Mouse (Mus musculus) heart, adult 8-10 months (tissue): ENCODE measurements around the gene Zfp326. TPM values are rescaled to one million over a fixed set of nuclear protein-coding genes. Genes with fewer than 3 reads are reported as not detected.

Source experiments
- DNase-seq: peaks from one replicate; pipeline ENCODE4 v3.0.0; 2022; ENCODE audit warnings: low spot score
- total RNA-seq, 4 experiments: library from RNA; stranded (reverse); gene quantifications; 2 replicates each; pipeline ENCODE4 v1.2.4; 2022

Zfp326 gene
- total RNA-seq, 4 experiments from 2014 or later, result 10.0 to 15.6 (median 11.0) TPM

DNA sequence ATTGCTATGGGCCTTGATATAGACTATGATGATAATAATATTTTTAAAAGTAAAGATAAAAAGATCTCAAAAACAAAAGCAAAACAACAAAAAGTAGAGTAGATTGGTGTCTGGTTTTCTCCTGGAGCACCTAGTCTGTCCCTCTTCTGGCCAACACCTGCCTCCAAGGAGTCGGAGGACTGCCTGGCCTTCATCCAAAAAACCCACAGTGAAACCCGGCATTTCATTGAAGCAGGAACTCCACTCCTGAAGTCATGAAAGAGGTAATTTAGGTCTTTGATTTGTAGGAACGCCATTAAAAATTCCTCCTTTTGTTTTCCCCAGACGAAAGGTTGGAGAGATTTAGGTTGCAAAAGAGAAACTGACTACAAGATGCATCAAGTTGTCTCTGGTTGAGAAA lies 8.9 kb upstream of the Zfp326 start:
- DNase-seq, result no peak

DNA sequence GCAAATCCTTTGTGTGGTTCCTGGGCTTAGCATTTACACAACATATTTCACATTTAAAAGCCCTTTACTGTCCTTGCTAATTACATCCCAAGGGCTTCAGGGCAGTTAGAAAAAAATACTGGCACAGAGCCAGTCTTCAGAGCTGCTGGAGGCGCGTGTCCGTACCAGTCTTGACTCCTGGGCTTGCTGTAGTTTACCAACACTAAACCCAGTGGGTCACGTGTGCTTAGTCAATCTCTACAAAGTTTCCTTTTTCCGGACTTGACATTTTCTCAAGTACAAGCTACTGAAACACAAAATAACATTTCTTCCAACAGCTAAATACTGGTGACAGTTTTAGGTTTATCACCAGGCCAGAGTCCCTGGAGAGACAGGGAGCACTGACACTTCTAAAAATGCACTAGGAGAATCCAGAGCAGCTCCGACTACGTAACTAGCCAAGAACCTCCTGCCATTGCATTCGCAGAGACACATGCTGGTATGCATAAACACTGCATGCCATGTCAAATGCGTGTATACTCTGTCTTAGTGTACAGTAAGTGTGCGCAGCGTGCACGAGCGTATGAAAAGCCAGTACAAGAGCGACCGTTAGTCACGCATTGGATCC lies 8.4 kb upstream of the Zfp326 start:
- DNase-seq, result peak; percentile 60

DNA sequence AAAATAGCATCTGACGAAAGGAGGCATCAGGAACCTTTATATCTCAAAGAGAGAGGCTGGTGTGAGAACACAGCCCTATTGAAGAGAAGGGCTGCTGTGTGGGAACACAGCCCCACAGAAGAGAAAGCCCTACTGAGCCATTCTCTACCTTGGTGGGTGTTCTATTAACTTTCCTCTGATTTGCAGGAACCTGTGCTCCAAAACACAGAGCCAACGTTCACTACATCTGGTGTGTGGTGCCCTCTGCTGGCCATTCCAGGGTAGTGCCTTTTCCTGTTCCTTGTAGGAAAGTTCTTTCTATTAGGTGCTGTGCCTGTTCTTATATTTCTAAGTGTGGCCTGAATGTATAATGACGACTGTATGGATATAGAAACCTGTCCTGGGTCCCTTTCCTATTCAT lies 7.8 kb upstream of the Zfp326 start:
- peak; percentile 84 for DNase-seq

DNA sequence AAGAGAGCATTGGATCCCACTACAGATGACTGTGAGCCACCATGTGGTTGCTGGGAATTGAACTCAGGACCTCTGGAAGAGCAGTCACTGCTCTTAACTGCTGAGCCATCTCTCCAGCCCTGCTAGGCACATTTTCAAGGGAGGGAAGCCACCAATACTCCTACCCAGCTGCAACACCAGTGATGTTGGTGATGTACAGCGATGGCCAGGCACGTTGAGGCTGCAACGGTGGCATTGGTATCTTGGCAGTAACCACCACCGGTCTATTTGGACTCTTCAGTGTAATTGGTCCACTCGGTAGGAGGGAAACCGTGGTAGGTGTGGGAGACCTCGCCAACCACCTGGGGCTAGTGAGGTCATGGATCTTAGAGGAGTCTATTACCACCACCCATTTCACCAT lies 6.6 kb upstream of the Zfp326 start:
- no peak for DNase-seq

DNA sequence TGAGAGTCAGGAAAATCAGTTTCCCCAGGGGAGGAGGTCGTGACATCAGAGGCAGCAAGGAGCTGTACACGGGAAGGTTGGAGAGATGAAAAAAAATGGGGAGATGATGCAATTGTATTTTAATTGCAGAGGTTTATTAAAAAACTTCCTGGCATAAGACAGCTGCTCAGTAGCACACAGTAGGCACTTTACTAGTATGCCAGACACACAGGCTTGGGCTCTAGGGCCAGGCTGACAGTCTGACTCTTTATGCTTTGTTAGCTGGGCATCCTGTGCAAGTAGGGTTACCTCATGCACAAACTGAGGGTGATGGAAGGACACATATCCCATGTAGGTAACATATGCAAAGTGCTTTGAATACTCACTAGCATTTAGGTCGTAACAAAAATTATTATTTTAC lies 5.2 kb upstream of the Zfp326 start:
- DNase-seq, result no peak

DNA sequence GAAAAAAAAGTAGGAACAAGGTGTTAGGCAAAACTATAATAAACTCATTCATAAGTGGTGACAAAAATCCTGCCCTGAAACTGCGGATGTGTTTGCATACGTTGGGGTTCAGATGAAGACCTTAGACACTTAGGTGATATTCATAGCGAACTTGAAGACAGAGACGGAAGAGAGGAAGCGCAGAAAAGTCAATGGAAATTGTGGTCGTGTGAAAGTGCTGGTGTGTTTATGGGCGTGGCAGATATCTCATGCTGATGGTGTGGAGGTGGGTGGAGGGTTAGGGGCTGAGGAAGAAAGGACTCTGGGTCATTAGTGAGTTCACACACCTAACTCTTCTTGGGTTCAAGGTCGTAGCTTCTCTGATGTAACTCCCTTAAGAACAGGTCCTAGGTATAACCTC lies 4.2 kb upstream of the Zfp326 start:
- DNase-seq, result no peak

DNA sequence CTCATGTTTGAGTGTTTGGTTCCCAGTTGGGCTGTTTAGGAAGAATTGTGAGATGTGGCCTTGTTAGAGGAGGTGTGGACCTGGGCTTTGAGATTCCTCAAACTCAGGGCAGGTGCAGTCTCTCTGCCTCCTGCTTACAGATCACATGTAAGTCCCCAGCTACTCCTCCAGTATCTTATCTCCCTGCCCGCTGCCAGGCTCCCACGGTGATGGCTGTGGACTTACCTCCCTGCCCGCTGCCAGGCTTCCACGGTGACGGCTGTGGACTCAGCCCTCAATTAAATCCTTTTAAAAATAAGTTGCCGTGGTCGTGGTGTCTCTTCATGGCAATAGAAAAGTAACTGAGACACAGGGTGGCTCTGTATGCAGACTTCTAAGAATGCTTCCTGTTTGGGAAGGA lies 3.4 kb upstream of the Zfp326 start:
- DNase-seq, result no peak

GRCm38 (mm10) chr5:105873774-105874173 lies 2.6 kb upstream of the Zfp326 start:
- DNase-seq, result no peak

DNA sequence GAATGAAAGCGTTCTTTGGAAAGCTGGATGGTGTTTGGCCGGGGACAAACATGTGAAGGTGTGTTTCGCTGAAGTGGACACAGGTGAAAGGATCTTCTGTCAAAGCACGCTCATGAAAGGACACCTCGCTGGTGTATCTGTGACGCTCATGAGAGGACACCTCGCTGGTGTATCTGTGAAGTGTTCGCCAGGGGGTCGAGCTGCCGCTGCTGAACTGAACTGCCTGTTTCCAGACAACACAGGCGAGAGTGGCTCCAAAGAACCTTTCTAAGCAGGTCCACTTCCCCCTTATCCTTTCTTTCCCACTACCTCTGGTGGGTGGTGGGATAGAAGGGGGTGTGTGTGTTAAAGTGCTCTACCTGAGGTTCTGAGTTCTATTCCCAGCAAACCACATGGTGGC lies 1.9 kb upstream of the Zfp326 start:
- DNase-seq, result no peak

- DNase-seq, result no peak
Observed at GRCm38 (mm10) chr5:105876925-105877774, 785 bp downstream of the Zfp326 start.

DNA sequence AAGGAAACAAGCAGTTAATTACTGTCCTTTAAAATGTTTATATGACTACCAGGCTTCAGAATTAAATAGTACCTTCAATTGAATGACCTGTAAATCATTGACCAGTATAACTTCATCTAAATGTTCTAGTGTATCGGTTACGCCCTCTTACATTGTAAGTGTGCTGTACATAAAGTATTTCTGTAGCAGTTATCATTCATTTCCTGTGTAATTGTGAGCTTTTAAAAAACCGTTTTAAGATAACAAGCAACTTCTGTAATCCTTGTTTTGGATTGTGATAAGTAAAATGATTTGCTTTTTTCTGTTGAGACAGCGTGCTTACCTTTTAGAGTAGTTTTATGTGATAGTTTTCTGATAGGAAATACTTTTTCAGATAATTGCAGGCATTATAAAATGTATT lies 11.0 kb downstream of the Zfp326 start:
- no peak for DNase-seq

DNA sequence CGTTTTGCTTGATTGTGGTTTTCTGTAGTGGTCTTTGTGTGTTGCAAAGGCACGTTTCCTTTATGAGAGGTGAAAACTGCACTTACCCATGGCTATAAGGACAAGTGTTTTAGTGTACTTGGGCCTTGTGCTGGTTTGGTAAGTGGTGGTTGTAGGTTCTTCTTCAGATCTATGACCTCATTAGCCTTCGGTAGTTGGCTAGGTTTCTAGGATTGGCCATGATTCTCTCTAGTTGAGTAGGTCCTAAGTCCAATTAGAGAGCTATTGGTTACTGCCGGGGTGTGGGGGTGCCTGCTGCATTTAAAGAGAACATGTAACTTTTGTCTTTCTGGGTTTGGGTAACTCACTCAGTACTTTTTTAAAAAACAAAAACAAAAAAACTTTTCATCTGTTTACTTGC lies 21.8 kb downstream of the Zfp326 start:
- no peak for DNase-seq

GRCm38 (mm10) chr5:105909209-105909608 lies 32.8 kb downstream of the Zfp326 start:
- no peak for DNase-seq

- no peak for DNase-seq
Observed at GRCm38 (mm10) chr5:105909671-105910070, 33.3 kb downstream of the Zfp326 start.

DNA sequence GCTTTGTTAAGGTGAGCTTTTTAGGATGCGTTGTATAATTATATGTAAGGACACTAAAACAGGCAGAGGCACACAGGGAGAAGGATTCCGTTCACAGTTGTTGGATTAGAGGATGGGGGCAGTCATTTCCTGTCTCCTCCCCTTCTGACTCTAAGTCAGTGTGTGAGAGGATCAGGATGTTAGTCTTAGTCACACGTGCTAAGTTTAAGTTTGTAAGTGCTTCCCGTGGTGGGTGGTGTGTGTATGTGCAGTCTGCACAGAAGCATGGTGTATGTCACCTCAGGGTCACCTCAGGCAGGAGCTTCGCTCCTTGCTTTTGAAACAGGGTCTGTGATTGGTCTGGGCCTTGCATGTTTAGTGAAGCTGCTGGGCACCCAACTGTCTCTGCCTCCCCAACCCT lies 35.1 kb downstream of the Zfp326 start:
- no peak for DNase-seq

DNA sequence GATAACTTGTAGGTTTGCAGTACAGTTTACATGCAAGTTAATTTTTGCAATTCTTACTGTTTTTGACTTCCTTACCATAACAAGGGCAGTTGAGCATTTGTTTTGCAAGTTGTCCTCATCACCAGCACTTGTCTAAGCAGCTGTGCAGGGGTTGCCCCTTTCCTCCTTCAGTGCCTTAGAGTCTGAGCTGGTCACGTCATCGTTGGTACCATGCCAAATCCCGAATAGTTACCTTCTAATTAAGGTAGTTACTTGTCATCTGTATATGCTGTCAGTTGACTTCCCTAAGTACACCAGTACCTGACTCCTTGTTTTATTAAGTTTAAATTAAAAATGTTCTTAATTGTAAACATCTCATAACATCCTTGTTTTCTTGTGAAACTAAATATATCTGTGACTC lies 41.0 kb downstream of the Zfp326 start:
- no peak for DNase-seq

DNA sequence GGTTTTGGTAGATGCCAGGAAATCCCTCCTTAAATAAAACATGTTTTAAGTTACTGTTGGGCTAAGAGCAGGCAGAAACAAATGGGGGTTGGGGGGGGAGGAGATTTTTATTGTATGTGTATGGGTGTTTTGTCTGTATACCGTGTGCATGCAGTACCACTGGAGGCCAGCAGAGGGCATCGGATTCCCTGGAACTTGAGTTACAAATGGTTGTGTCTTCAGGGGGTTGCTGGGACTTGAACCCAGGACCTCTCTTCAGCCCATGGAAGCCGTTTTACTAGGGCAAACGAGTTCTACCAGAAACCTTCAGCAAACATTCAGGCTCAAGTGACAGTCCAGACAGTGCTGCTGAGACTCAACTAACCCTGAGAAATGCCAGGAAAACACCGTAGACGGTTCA lies 41.9 kb downstream of the Zfp326 start:
- DNase-seq, result no peak

DNA sequence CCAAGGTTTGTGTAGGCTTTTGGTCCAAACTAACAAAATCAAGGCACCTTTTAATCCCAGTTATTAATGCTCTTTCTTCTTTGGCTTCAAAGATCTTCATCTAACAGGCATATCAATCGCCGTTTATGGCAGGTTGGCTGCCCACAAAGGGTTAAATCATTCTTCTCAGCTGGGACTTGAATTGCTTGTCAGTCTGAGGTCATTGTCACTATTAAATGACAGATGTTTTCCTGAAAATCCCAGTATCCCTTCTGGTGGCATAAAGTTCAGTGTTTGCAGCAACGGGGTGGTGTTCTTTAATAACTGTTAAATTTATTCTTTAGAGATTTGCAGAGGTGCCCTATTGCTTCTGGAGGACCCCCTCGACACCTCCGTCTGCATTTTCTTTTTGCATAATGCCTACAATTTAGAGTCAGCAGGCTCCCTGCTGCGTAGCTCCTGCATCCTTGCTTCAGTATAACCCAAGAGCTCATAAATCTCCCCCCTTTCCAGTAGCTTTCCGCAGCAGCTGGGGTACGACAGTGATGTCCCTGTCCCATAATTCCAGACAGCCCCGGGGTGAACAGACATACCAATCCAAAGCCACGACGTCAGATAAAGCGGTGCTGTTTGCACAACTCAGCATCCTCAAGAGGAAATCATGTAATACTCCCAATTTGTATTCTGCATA lies 46.6 kb downstream of the Zfp326 start:
- DNase-seq, result no peak

GRCm38 (mm10) chr5:105924347-105924746 lies 48.0 kb downstream of the Zfp326 start:
- no peak for DNase-seq

DNA sequence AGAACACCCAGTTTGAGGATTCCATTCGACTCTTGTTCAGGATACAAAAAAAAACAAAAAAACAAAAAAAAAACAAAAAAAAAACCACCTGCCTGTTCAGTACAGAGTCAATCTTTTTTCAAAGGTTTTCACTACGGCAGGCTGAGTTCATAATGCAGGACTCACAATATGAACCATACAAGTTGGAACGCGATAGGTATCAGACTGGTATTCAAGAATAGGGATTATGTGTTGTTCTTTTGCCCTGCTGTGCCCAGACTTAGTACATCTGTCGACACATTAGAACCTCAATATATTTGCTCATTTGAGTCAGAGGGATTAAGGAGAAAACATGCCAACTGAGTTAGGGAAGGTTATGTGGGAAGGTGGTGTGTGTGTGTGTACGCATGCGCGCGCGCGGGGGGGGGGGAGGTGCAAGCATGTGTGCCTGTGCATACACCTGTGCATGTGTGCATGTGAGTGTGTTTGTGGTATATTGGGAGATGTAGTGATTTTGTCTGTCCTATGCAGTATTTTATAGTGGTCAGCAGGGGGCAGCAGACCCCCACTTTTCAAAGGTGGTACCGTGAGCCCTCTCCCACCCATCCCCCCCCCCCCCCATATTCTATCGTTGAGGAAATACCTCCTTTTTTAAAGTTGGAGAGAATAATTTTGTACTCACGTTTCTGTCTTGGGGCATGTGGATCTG lies 49.3 kb downstream of the Zfp326 start:
- no peak for DNase-seq

DNA sequence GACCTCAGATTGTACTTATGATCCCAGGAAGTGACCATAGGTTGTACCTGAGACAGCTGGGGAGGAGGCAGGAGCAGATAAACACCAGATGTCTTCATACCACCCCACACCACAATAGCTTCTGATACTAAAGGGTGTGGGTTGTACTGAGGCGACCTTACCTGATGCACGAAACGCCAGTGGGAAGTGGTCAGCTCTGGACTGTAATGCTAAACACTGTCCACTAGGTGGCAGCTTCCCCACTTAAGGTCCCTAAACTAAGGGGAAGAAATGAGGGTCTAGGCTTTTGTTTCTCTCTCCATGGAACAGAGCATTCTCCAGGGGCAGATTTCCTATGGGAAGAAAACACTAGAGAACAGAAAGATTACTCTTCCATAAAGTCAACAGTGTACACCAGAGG lies 53.9 kb downstream of the Zfp326 start:
- DNase-seq, result no peak

GRCm38 (mm10) chr5:105932392-105932791 lies 56.0 kb downstream of the Zfp326 start:
- DNase-seq, result no peak
